Mouse (Mus musculus) olfactory bulb, adult 2 months (tissue): ENCODE measurements at regions not wholly inside any gene's neighbourhood (a gene's known extent, or its start where the extent isn't known, plus 50 kb on each side); places are given as distances from the start of the nearest gene placed in this dataset.

Experiments used
- CTCF ChIP-seq: fragments of 200-500 bp; IDR thresholded peaks from 2 replicates; pipeline ENCODE4 v1.5.1; 2012; ENCODE audit warnings: low read depth, mild to moderate bottlenecking, low read length, moderate library complexity; ENCODE audit not compliant: insufficient read depth
- POLR2A ChIP-seq: fragments of 200-500 bp; IDR thresholded peaks from 2 replicates; pipeline ENCODE4 v1.6.1; 2012; ENCODE audit warnings: mild to moderate bottlenecking, low read depth, low read length, moderate library complexity; ENCODE audit not compliant: insufficient read depth

DNA sequence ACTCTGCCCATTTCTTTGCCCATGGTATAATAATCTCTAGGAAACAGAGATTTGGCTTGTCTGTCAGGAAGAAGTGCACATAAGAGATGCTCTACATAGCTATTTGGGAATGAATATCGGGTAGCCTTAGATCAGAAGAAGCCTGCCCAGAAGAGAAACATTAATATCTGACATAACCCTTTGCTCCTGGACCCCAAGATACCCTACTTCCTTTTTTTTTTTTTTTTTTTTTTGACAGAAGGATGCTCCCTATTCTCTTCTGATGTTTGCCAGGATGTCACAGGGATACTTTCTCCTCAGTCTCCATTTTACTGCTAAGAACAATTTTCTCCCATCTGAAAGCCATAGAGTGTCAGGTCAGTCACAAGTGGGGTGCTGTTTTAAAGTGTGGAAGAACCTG, 1341.4 kb upstream of the A1bg start:
- TF ChIP-seq CTCF: no peak
- TF ChIP-seq POLR2A: no peak
